Mouse (Mus musculus): ENCODE measurements around the gene Palld. TPM values are rescaled to one million over a fixed set of nuclear protein-coding genes. Genes with fewer than 3 reads are reported as not detected.

Gene Palld
- total and polyA plus RNA-seq, 3 experiments = 0.87 to 7.1 (median 2.6) TPM

DNA sequence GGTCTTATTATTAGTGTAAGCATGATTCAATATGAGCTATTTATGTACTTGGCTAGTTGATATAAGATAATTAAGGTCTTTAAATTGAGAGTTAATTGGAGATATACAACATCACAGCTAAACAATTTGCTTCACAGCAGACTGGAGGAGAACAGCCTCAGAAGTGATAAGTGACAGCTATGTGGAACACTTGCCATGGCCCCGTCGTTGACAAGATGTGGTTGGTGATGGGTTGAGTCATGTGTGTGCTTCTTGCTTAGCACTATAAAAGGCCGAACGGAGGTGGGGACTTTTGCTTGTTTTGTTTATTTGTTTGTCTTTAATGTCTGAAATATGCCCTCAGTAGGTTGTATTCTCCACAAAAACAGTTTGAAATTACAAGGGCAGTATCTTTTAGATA lies 51.2 kb downstream of the Palld start:
- H3K4me3 ChIP-seq (replicated peaks in 1 of 3; ENCODE audit: low read depth in 2 of 3, low read length in 2 of 3, poor library complexity in 1 of 3) = no peak overlapping the region
- H3K36me3 ChIP-seq (replicated peaks in 1 of 2; ENCODE audit: control insufficient read depth in 1 of 2, insufficient read depth in 1 of 2, low read length in 1 of 2) = no peaks in the 10 kb centered on the region
- dilution Hi-C loops (cut with MboI; ENCODE audit: extremely low pct_ligation_motif_present, extremely low pct_unique_long_range_greater_than_20kb, low sequenced_read_pairs) = no loop called here
- no peak overlapping the region for H3K4me2 ChIP-seq (ENCODE audit: insufficient read depth, low read depth, poor library complexity, severe bottlenecking)
- no peak for DNase-seq (ENCODE audit: extremely low read depth)
- H3K79me2 ChIP-seq (replicated peaks; ENCODE audit: control insufficient read depth, extremely low read depth, insufficient read depth, poor library complexity, severe bottlenecking) = no peaks in the 10 kb centered on the region
- H3K27ac ChIP-seq (ENCODE audit: insufficient read depth, low read depth) = no peak overlapping the region
- no peaks in the 10 kb centered on the region for H3K27me3 ChIP-seq (replicated peaks)
- H3K9me3 ChIP-seq (replicated peaks; ENCODE audit: low read length) = peaks cover 4% of the 10 kb centered on the region
- no peaks in the 10 kb centered on the region for H3K4me1 ChIP-seq (ENCODE audit: control insufficient read depth in 1 of 2, insufficient read depth in 2 of 2)
- TF ChIP-seq ELF1 (IDR thresholded peaks at IDR 0.05; ENCODE audit: low read depth, low read length) (no peak), NRF1 (IDR thresholded peaks at IDR 0.05; ENCODE audit: low read depth, low read length) (no peak), USF1 (IDR thresholded peaks at IDR 0.05; ENCODE audit: low read depth, low read length) (no peak), MAZ (IDR thresholded peaks at IDR 0.05; ENCODE audit: low read depth, low read length) (no peak), ETS1 (conservative IDR thresholded peaks at IDR 0.05; ENCODE audit: low read depth, low read length) (no peak), MEF2A (IDR thresholded peaks at IDR 0.05; ENCODE audit: borderline replicate concordance, low read depth, low read length) (no peak), MYC (IDR thresholded peaks at IDR 0.05; ENCODE audit: low read depth, low read length) (no peak), ZC3H11A (IDR thresholded peaks at IDR 0.05; ENCODE audit: low read depth, low read length) (no peak)
- H3K9ac ChIP-seq (ENCODE audit: insufficient read depth, low read depth) = no peak overlapping the region
- in situ Hi-C loops (cut with MboI; ENCODE audit: low pct_ligation_motif_present, low pct_unique_long_range_greater_than_20kb, low sequenced_read_pairs) = no loop called here

DNA sequence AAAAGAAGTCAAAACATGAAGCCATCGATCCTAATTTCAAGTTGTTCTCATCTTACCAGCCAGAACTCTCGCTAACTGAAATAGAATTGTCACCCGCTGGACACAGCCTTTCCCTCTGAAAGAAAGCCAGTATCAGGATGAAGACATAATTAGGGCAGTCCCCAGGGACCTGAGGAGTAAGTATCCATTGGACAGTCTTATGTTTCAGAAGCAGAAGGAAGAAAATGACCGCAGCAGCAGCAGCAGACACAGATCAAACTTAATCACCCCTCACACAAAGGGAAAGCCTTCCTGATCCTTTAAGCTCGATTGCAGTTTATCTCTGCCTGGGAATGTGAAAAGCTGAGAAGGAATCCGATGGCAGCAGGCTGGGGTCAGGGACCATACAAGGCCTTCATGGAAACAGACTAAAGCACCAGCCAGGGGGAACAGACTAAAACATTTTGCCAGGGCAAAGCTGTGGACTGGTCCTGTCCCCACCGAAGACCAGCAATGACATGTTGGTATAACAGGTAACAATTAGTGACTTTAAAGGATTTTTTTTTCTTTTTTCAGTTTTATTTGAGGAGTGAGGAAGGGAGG lies 53.8 kb downstream of the Palld start:
- Histone ChIP-seq H3K27me3 (replicated peaks) (no peaks in the 10 kb centered on the region), H3K4me3 (replicated peaks in 1 of 3; ENCODE audit: low read depth in 2 of 3, low read length in 2 of 3, poor library complexity in 1 of 3) (no peak overlapping the region), H3K4me2 (ENCODE audit: insufficient read depth, low read depth, poor library complexity, severe bottlenecking) (no peak overlapping the region), H3K27ac (ENCODE audit: insufficient read depth, low read depth) (no peak overlapping the region), H3K79me2 (replicated peaks; ENCODE audit: control insufficient read depth, extremely low read depth, insufficient read depth, poor library complexity, severe bottlenecking) (no peaks in the 10 kb centered on the region), H3K4me1 (ENCODE audit: control insufficient read depth in 1 of 2, insufficient read depth in 2 of 2) (no peaks in the 10 kb centered on the region), H3K36me3 (replicated peaks in 1 of 2; ENCODE audit: control insufficient read depth in 1 of 2, insufficient read depth in 1 of 2, low read length in 1 of 2) (no peaks in the 10 kb centered on the region), H3K9me3 (replicated peaks; ENCODE audit: low read length) (peaks cover 4% of the 10 kb centered on the region), H3K9ac (ENCODE audit: insufficient read depth, low read depth) (no peak overlapping the region)
- in situ Hi-C loops (cut with MboI; ENCODE audit: low pct_ligation_motif_present, low pct_unique_long_range_greater_than_20kb, low sequenced_read_pairs) = no loop called here
- no peak for DNase-seq (ENCODE audit: extremely low read depth)
- TF ChIP-seq RAD21 (IDR thresholded peaks at IDR 0.05; ENCODE audit: low read depth, low read length) (no peak), KAT2A (IDR thresholded peaks at IDR 0.05; ENCODE audit: insufficient replicate concordance, low read length) (no peak), IRF4 (IDR thresholded peaks at IDR 0.05; ENCODE audit: low read depth, low read length) (no peak), MEF2A (IDR thresholded peaks at IDR 0.05; ENCODE audit: borderline replicate concordance, low read depth, low read length) (no peak), MAX (IDR thresholded peaks at IDR 0.05; ENCODE audit: low read length) (no peak), PAX5 (IDR thresholded peaks at IDR 0.05; ENCODE audit: low read length) (no peak), BHLHE40 (IDR thresholded peaks at IDR 0.05; ENCODE audit: low read depth, low read length) (no peak), JUND (conservative IDR thresholded peaks at IDR 0.05; ENCODE audit: low read depth, low read length) (no peak), TCF12 (IDR thresholded peaks at IDR 0.05; ENCODE audit: low read depth, low read length) (no peak), HCFC1 (IDR thresholded peaks at IDR 0.05; ENCODE audit: low read depth, low read length) (no peak), ZNF384 (IDR thresholded peaks at IDR 0.05; ENCODE audit: low read depth, low read length) (no peak)
- dilution Hi-C loops (cut with MboI; ENCODE audit: extremely low pct_ligation_motif_present, extremely low pct_unique_long_range_greater_than_20kb, low sequenced_read_pairs) = no loop called here
